ENCODE assay signal across 8 mouse cellular contexts in genomic region chr10:44527651-44528050, GRCm38 (mm10). TPM values are rescaled to one million over a fixed set of nuclear protein-coding genes. Genes with fewer than 3 reads are reported as not detected.
DNase-seq lines count a peak whose midpoint lies in the region; ATAC-seq lines count a peak whose summit lies in the region.

No protein-coding gene starts in this region.

- peaks cover 5% of the 10 kb centered on the region for H3K4me1 ChIP-seq in liver, embryonic 11.5 days (replicated peaks; ENCODE audit: control insufficient read depth, insufficient read depth, low read length)
- peaks cover 20% of the 10 kb centered on the region for H3K4me1 ChIP-seq in forebrain, embryonic 15.5 days
- H3K4me1 ChIP-seq in limb, embryonic 13.5 days: peaks cover 22% of the 10 kb centered on the region
- H3K4me1 ChIP-seq in neural tube, embryonic 13.5 days (replicated peaks): peaks cover 20% of the 10 kb centered on the region

- peak overlapping the region; percentile 39 for H3K4me3 ChIP-seq in liver, embryonic 11.5 days (ENCODE audit: low read depth, low read length)
- H3K4me3 ChIP-seq in forebrain, embryonic 15.5 days: peak overlapping the region; percentile 25
- H3K4me3 ChIP-seq in limb, embryonic 13.5 days: peak overlapping the region; percentile 38
- peak overlapping the region; percentile 26 for H3K4me3 ChIP-seq in neural tube, embryonic 13.5 days

- no peak overlapping the region for H3K27ac ChIP-seq in liver, embryonic 11.5 days (ENCODE audit: low read depth, low read length)
- no peak overlapping the region for H3K27ac ChIP-seq in forebrain, embryonic 15.5 days (replicated peaks)
- H3K27ac ChIP-seq in limb, embryonic 13.5 days: no peak overlapping the region
- H3K27ac ChIP-seq in neural tube, embryonic 13.5 days (replicated peaks): no peak overlapping the region

- H3K4me2 ChIP-seq in liver, embryonic 11.5 days: peak overlapping the region; percentile 50
- peak overlapping the region; percentile 38 for H3K4me2 ChIP-seq in forebrain, embryonic 15.5 days (replicated peaks)
- H3K4me2 ChIP-seq in limb, embryonic 13.5 days (replicated peaks): peak overlapping the region; percentile 83
- peak overlapping the region; percentile 54 for H3K4me2 ChIP-seq in neural tube, embryonic 13.5 days

- DNase-seq in liver, embryonic 11.5 days (ENCODE audit: low spot score): peak; percentile 38
- DNase-seq in liver: no peak
- DNase-seq in testis, postnatal 14 days (ENCODE audit: low spot score): no peak
- no peak for DNase-seq in urinary bladder, postnatal 4 days (ENCODE audit: low spot score in 2 of 2)
- no peak for DNase-seq in gastrocnemius, postnatal 4 days (ENCODE audit: low spot score in 2 of 2)

- H3K36me3 ChIP-seq in liver, embryonic 11.5 days (ENCODE audit: control insufficient read depth, insufficient read depth, low read length): no peaks in the 10 kb centered on the region
- H3K36me3 ChIP-seq in forebrain, embryonic 15.5 days: no peaks in the 10 kb centered on the region
- no peaks in the 10 kb centered on the region for H3K36me3 ChIP-seq in limb, embryonic 13.5 days
- no peaks in the 10 kb centered on the region for H3K36me3 ChIP-seq in neural tube, embryonic 13.5 days

- peaks cover 32% of the 10 kb centered on the region for H3K27me3 ChIP-seq in liver, embryonic 11.5 days (replicated peaks; ENCODE audit: control insufficient read depth, insufficient read depth, low read length)
- peaks cover 79% of the 10 kb centered on the region for H3K27me3 ChIP-seq in forebrain, embryonic 15.5 days
- H3K27me3 ChIP-seq in limb, embryonic 13.5 days: peaks cover 40% of the 10 kb centered on the region
- peaks cover 62% of the 10 kb centered on the region for H3K27me3 ChIP-seq in neural tube, embryonic 13.5 days

- WGBS in liver, embryonic 11.5 days: 1% methylated on average over 16 of the region's 16 CpGs
- under 1% methylated on average over 16 of the region's 16 CpGs for WGBS in forebrain, embryonic 15.5 days
- WGBS in limb, embryonic 13.5 days: 2% methylated on average over 16 of the region's 16 CpGs
- WGBS in neural tube, embryonic 13.5 days: 2% methylated on average over 16 of the region's 16 CpGs

- H3K9ac ChIP-seq in liver, embryonic 11.5 days (ENCODE audit: low read depth, low read length): no peak overlapping the region
- no peak overlapping the region for H3K9ac ChIP-seq in forebrain, embryonic 15.5 days (replicated peaks)
- H3K9ac ChIP-seq in limb, embryonic 13.5 days: peak overlapping the region; percentile 51; the same call in 1 of the 2 replicates
- no peak overlapping the region for H3K9ac ChIP-seq in neural tube, embryonic 13.5 days

- H3K9me3 ChIP-seq in liver, embryonic 11.5 days (ENCODE audit: control insufficient read depth, low read length): no peaks in the 10 kb centered on the region
- no peaks in the 10 kb centered on the region for H3K9me3 ChIP-seq in forebrain, embryonic 15.5 days
- no peaks in the 10 kb centered on the region for H3K9me3 ChIP-seq in limb, embryonic 13.5 days
- H3K9me3 ChIP-seq in neural tube, embryonic 13.5 days: no peaks in the 10 kb centered on the region

- no peak for ATAC-seq in liver, embryonic 11.5 days (replicated peaks; ENCODE audit: low FRiP score)
- no peak for ATAC-seq in forebrain, embryonic 15.5 days (replicated peaks)
- no peak for ATAC-seq in limb, embryonic 13.5 days (ENCODE audit: low FRiP score, low read depth)
- no peak for ATAC-seq in neural tube, embryonic 13.5 days (ENCODE audit: low read depth)

RNA-seq across cellular contexts. Expression of gene Prdm1, which starts 0.7 kb away (rescaled TPM):
- 0.62 and 0.97 TPM in 2 replicates for polyA plus RNA-seq in liver, embryonic 11.5 days (2014; fragmentation: Nextera tagmentation; extraction: Ambion mirVana)
- polyA plus RNA-seq in forebrain, embryonic 15.5 days (2015; fragmentation: Nextera tagmentation; extraction: Ambion mirVana): 0.45 and 0.47 TPM in 2 replicates
- 3.2 and 4.3 TPM in 2 replicates for polyA plus RNA-seq in limb, embryonic 13.5 days (2015; fragmentation: Nextera tagmentation; extraction: Ambion mirVana)
- polyA plus RNA-seq in neural tube, embryonic 13.5 days (2015; fragmentation: Nextera tagmentation; extraction: Ambion mirVana): 0.93 and 0.99 TPM in 2 replicates
- total RNA-seq in gastrocnemius, postnatal 4 days (2021): 1 to 10 TPM; 2.3 to 2.9 TPM
